Mouse (Mus musculus) stomach, postnatal 0 days (tissue): ENCODE measurements around the gene Cand2. TPM values are rescaled to one million over a fixed set of nuclear protein-coding genes. Genes with fewer than 3 reads are reported as not detected.

Source experiments
- ATAC-seq: fragments of 200-750 bp; cut with Nextera tagmentation; 2 replicates; pipeline ENCODE4 v1.8.0; 2017; ENCODE audit not compliant: low FRiP score, low TSS enrichment
- DNase-seq: peaks from one replicate; pipeline ENCODE4 v3.0.0-alpha.2; 2016; ENCODE audit warnings: low spot score
- H3K27ac ChIP-seq: fragments of 300-500 bp; sonication (generic); replicated peaks from 2 replicates; pipeline ENCODE4 v1.5.1; 2014; ENCODE audit warnings: mild to moderate bottlenecking, control low read depth
- H3K27me3 ChIP-seq: fragments of 300-500 bp; sonication (generic); 2 replicates; pipeline ENCODE4 v1.6.1; 2014; ENCODE audit warnings: low read length; ENCODE audit not compliant: control insufficient read depth, insufficient read depth
- H3K36me3 ChIP-seq: fragments of 300-500 bp; sonication (generic); 2 replicates; pipeline ENCODE4 v1.6.1; 2014; ENCODE audit warnings: low read length, mixed read lengths; ENCODE audit not compliant: control insufficient read depth, insufficient read depth
- H3K4me1 ChIP-seq: fragments of 300-500 bp; sonication (generic); replicated peaks from 2 replicates; pipeline ENCODE4 v1.6.1; 2014; ENCODE audit warnings: antibody characterized with exemption; ENCODE audit not compliant: control insufficient read depth, insufficient read depth
- H3K4me2 ChIP-seq: fragments of 300-500 bp; sonication (generic); replicated peaks from 2 replicates; pipeline ENCODE4 v1.6.1; 2014; ENCODE audit warnings: low read depth, mild to moderate bottlenecking, control low read depth, moderate library complexity
- H3K4me3 ChIP-seq: fragments of 300-500 bp; sonication (generic); 2 replicates; pipeline ENCODE4 v1.5.1; 2014; ENCODE audit warnings: low read depth, low read length, control low read depth
- H3K9ac ChIP-seq: fragments of 300-500 bp; sonication (generic); 2 replicates; pipeline ENCODE4 v1.6.1; 2014; ENCODE audit warnings: mild to moderate bottlenecking, low read length, control low read depth, mixed read lengths
- H3K9me3 ChIP-seq: fragments of 300-500 bp; sonication (generic); 2 replicates; pipeline ENCODE4 v1.6.1; 2016; ENCODE audit warnings: low read length; ENCODE audit not compliant: control insufficient read depth
- CTCF ChIP-seq: IDR thresholded peaks from 2 replicates; pipeline ENCODE4 v1.5.1; 2016; ENCODE audit warnings: antibody characterized with exemption, low read depth, mild to moderate bottlenecking, moderate library complexity
- EP300 ChIP-seq: optimal IDR thresholded peaks from 2 replicates; pipeline ENCODE3; 2016; ENCODE audit warnings: antibody characterized with exemption
- WGBS: fragments of 180-500 bp; shearing (Covaris S2); extraction: QIAGEN DNeasy Blood & Tissue Kit; methylation state at CpG from one replicate; pipeline ENCODE4 v1.1.7; 2014; 5-methylcytosine and 5-hydroxymethylcytosine counted together
- microRNA-seq: library from miRNA; unstranded; fragments of <30 nt; microRNA quantifications from one replicate; pipeline ENCODE4, GENCODE M21; 2016
- polyA plus RNA-seq: library from polyadenylated mRNA; unstranded; fragments of >200 nt; fragmentation: Nextera tagmentation; extraction: Ambion mirVana; gene quantifications from 2 replicates; pipeline ENCODE4 v1.2.1, GENCODE M21; 2015

The Cand2 gene
- polyA plus RNA-seq, 1 experiment from 2014 or later: 3.2 TPM

GRCm38 (mm10) chr6:115853985-115854384, 79.6 kb downstream of the Cand2 start:
- WGBS: 27% methylated on average over 7 of the region's 7 CpGs
- DNase-seq (no peak), ATAC-seq (no peak)
- Histone ChIP-seq H3K27ac (peak overlapping the region; percentile 85), H3K4me3 (peak overlapping the region; percentile 57), H3K27me3 (no peaks in the 10 kb centered on the region), H3K9me3 (no peaks in the 10 kb centered on the region), H3K36me3 (no peaks in the 10 kb centered on the region), H3K9ac (peak overlapping the region; percentile 50; the same call in 1 of the 2 replicates), H3K4me2 (peak overlapping the region; percentile 60), H3K4me1 (no peaks in the 10 kb centered on the region)
- no peak for TF ChIP-seq CTCF
- TF ChIP-seq EP300: no peak

DNA sequence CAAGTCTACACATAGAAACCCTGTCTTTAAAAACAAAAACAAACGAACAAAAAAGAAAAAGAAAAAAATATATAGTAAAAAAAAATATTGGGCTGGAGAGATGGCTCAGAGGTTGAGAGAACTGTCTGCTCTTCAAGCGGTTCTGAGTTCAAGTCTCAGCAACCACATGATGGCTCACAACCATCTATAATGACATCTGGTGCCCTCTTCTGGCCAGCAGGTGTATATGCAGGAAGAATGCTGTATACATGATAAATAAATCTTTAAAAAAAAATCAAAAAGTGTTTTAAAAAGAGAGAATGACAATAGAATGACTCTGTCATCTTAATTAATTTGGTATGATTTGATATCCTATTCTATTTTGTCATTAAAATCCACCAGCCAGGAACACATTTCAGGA, 80.1 kb downstream of the Cand2 start:
- ATAC-seq (no peak), DNase-seq (no peak)
- WGBS: 66% methylated on average over 2 of the region's 2 CpGs
- Histone ChIP-seq H3K4me2 (no peak overlapping the region), H3K4me3 (no peak overlapping the region), H3K9ac (no peak overlapping the region), H3K36me3 (no peaks in the 10 kb centered on the region), H3K27me3 (no peaks in the 10 kb centered on the region), H3K9me3 (no peaks in the 10 kb centered on the region), H3K27ac (no peak overlapping the region), H3K4me1 (no peaks in the 10 kb centered on the region)
- TF ChIP-seq EP300 (no peak), CTCF (peak; percentile 71)

Small RNAs within 50 kb of the gene (microRNA-seq; reads per million reads assigned to microRNA genes)
- not detected for gene Mir7660

Other genes with a start within 250 kb of the Cand2 start
- gene Tsen2, start 229.9 kb upstream of the Cand2 start, polyA plus RNA-seq: 10.0 and 11.1 TPM in 2 replicates
- 27.4 and 30.5 TPM in 2 replicates for gene Mkrn2os, start 182.0 kb upstream of the Cand2 start, polyA plus RNA-seq
- 17.8 and 19.4 TPM in 2 replicates for gene Mkrn2, start 172.6 kb upstream of the Cand2 start, polyA plus RNA-seq
- 67.1 and 70.8 TPM in 2 replicates for gene Raf1, start 97.9 kb upstream of the Cand2 start, polyA plus RNA-seq
- gene Tmem40, start 12.1 kb upstream of the Cand2 start, polyA plus RNA-seq: 90.6 and 100.0 TPM in 2 replicates
- 2,380 and 2,431 TPM in 2 replicates for gene Rpl32, start 34.2 kb downstream of the Cand2 start, polyA plus RNA-seq
- gene Efcab12, start 63.9 kb downstream of the Cand2 start, polyA plus RNA-seq: 0.17 and 0.29 TPM in 2 replicates
- gene Mbd4, start 78.8 kb downstream of the Cand2 start, polyA plus RNA-seq: 4.1 and 4.8 TPM in 2 replicates
- gene Ift122, start 78.9 kb downstream of the Cand2 start, polyA plus RNA-seq: 4.9 and 5.3 TPM in 2 replicates
- gene Rho, start 157.2 kb downstream of the Cand2 start, polyA plus RNA-seq: 0.10 TPM in 2 replicates
- gene H1foo, start 170.4 kb downstream of the Cand2 start, polyA plus RNA-seq: not detected in 2 replicates
- gene Plxnd1, start 220.5 kb downstream of the Cand2 start, polyA plus RNA-seq: 9.7 and 10.4 TPM in 2 replicates